Mouse (Mus musculus) megakaryocyte-erythroid progenitor cell, adult 5-6 weeks (primary cell): ENCODE data around the gene Nop58. TPM values are rescaled to one million over a fixed set of nuclear protein-coding genes. Genes with fewer than 3 reads are reported as not detected.

Experiments used
- total RNA-seq, 2 experiments: library from RNA; stranded (forward) in 1 of 2; stranded (reverse) in 1 of 2; fragments of 200-1000, 215-1000 nt in 1 of 2; fragments of >200 nt in 1 of 2; fragmentation: Nextera tagmentation in 1 of 2; gene quantifications; 2 replicates each; pipeline ENCODE4 v1.2.3; 2014 to 2017

Gene Nop58
- total RNA-seq, 2 experiments from 2014 or later, result 255 to 2,583 TPM

Other genes with a start within 250 kb of the Nop58 start
- gene Fzd7, start 202.5 kb upstream of the Nop58 start, total RNA-seq (2014; fragmentation: Nextera tagmentation), result 14.0 and 16.1 TPM in 2 replicates
- 15.4 and 18.0 TPM in 2 replicates for gene Fzd7, start 202.5 kb upstream of the Nop58 start, total RNA-seq (2017)
- gene Gm973, start 168.7 kb upstream of the Nop58 start, total RNA-seq (2014; fragmentation: Nextera tagmentation), result 3.1 and 14.2 TPM in 2 replicates
- 1.4 TPM in 1 of 2 replicates, not detected in the other for gene Gm973, start 168.7 kb upstream of the Nop58 start, total RNA-seq (2017)
- 201 and 227 TPM in 2 replicates for gene Sumo1, start 14.1 kb upstream of the Nop58 start, total RNA-seq (2014; fragmentation: Nextera tagmentation)
- 163 and 238 TPM in 2 replicates for gene Sumo1, start 14.1 kb upstream of the Nop58 start, total RNA-seq (2017)
- 4.3 and 5.9 TPM in 2 replicates for gene Bmpr2, start 78.4 kb downstream of the Nop58 start, total RNA-seq (2014; fragmentation: Nextera tagmentation)
- 8.4 and 9.7 TPM in 2 replicates for gene Bmpr2, start 78.4 kb downstream of the Nop58 start, total RNA-seq (2017)
- 22.3 and 32.0 TPM in 2 replicates for gene Fam117b, start 228.0 kb downstream of the Nop58 start, total RNA-seq (2014; fragmentation: Nextera tagmentation)
- 30.0 and 32.6 TPM in 2 replicates for gene Fam117b, start 228.0 kb downstream of the Nop58 start, total RNA-seq (2017)